Mouse (Mus musculus): Measurements from ENCODE around the gene Vars. TPM values are rescaled to one million over a fixed set of nuclear protein-coding genes. Genes with fewer than 3 reads are reported as not detected.
"Not testable (repeated sequence)": the region's sequence is repeated elsewhere in the genome, so short reads cannot be mapped to it uniquely, and the experiment has no call there.

Vars gene
- polyA plus RNA-seq, 1 experiment from 2014 or later = 138 TPM

- no peak for DNase-seq (ENCODE audit: low spot score)
Measured at GRCm38 (mm10) chr17:35023221-35023620, 22.4 kb downstream of the Vars start.

GRCm38 (mm10) chr17:35023756-35024155 lies 23.0 kb downstream of the Vars start:
- no peak for DNase-seq (ENCODE audit: low spot score)

- no peak for DNase-seq (ENCODE audit: low spot score)
Measured at GRCm38 (mm10) chr17:35024261-35024660, 23.5 kb downstream of the Vars start.

DNA sequence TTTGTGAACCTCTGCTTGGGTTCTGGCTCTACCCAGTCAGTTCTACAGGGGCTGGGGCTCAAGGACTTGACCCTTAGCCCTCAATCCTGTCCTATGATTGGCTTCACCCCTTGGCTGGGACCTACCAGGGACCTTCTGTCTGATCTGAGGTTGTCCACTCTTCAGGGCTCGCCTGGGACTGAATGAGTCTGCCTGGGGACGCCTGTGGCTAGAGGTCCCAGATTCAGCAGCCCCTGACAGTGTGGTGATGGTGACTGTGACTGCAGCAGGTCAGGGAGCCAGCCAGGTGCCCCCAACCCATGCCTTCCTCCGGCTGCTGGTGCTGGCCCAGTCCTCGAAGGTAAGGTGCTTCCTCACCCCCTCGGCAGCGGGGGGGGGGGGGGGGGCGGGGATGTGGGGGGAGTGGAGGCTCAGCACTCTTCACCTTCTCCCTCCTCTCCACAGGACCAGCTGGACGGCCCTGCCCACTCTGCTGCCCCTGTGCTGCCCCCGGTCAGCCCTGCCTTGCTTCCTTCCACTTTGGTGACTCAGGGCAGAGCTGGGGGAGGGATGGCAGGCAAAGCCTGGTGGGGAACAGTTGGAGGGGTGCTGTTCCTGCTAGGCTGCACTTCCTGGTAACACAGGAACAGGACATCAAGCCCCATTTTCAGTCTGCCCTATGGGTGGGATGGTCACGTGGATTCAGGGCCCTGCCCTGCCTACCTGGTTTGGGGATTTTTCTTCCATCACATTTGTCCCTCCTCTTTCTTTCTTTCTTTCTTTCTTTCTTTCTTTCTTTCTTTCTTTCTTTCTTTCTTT lies 24.1 kb downstream of the Vars start:
- no peak for DNase-seq (ENCODE audit: low spot score)

GRCm38 (mm10) chr17:35026206-35026605 lies 25.4 kb downstream of the Vars start:
- no peak for DNase-seq (ENCODE audit: low spot score)

- DNase-seq (ENCODE audit: low spot score) = peak; percentile 36
Measured at GRCm38 (mm10) chr17:35027277-35028068, 26.7 kb downstream of the Vars start, which contains the start of gene Sapcd1. Gene Sapcd1 (minus strand): TSS chr17:35028016.

- DNase-seq (ENCODE audit: low spot score) = no peak
Measured at GRCm38 (mm10) chr17:35028315-35028714, 27.5 kb downstream of the Vars start.

DNA sequence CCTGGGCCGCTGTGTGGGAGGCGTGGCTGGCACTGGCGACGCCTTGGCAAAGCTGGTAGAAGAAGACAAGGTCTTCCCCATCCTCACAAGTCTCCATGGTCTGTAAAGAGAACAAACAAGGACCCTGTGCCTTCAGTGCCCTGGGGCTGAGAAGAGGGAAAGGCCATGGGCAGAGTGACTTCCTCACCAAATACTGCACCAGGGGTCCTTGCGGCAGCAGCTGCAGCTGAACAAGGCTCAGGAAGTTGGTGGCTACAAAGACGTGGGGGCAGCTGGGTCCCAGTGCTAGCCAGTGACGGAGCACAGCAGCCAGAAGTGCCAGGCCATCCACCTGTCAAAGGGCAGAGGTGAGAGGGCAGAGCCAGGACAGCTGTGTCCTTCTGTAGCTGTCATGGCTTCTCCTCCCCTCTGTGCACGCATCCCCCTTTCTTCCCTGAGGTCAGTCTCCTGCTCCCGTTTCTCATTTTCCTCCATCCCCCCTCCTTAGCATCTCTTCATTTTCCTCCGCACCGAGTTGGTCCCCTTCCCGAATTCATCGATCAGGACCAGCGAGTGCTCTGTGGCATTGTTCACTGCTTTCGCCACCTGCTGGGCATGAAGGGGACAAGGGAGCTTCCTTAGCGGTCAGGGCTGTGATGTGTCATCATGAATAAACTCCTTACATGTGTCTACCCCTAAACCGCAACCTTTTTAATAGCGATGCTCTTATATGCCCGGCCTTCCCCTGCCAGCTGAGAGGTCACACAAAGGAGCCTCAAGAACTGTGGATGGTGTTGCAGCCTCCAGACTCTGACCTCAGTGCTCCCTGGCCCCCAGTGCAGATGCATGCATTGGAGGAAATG lies 29.1 kb downstream of the Vars start:
- DNase-seq (ENCODE audit: low spot score) = peak; percentile 67

GRCm38 (mm10) chr17:35031272-35031671 lies 30.5 kb downstream of the Vars start:
- DNase-seq (ENCODE audit: low spot score) = no peak

DNA sequence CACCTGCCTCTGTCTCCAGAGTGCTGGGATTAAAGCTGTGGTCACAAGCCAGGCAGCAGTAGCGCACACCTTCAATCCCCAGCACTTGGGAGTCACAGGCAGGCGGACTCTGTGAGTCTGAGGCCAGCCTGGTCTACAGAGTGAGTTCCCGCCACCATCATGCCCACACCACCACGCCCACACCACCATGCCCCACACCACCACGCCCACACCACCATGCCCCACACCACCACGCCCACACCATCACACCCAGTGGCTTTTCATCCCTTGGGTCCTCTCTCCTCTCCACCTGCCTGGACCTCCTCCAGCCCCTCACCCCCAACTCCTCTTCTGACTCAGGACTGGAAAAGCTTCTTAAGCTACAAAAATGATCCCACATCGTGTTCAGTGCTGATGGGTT lies 31.1 kb downstream of the Vars start:
- no peak for DNase-seq (ENCODE audit: low spot score)

- DNase-seq (ENCODE audit: low spot score) = peak; percentile 20
Measured at GRCm38 (mm10) chr17:35032323-35032870, 31.6 kb downstream of the Vars start.

GRCm38 (mm10) chr17:35033703-35034102 lies 32.9 kb downstream of the Vars start:
- DNase-seq (ENCODE audit: low spot score) = not testable (repeated sequence)

- no peak for DNase-seq (ENCODE audit: low spot score)
Measured at GRCm38 (mm10) chr17:35034896-35035295, 34.1 kb downstream of the Vars start.

GRCm38 (mm10) chr17:35039121-35039873 lies 38.5 kb downstream of the Vars start:
- no peak for DNase-seq (ENCODE audit: low spot score)

GRCm38 (mm10) chr17:35043794-35044193 lies 43.0 kb downstream of the Vars start:
- DNase-seq (ENCODE audit: low spot score) = no peak

DNA sequence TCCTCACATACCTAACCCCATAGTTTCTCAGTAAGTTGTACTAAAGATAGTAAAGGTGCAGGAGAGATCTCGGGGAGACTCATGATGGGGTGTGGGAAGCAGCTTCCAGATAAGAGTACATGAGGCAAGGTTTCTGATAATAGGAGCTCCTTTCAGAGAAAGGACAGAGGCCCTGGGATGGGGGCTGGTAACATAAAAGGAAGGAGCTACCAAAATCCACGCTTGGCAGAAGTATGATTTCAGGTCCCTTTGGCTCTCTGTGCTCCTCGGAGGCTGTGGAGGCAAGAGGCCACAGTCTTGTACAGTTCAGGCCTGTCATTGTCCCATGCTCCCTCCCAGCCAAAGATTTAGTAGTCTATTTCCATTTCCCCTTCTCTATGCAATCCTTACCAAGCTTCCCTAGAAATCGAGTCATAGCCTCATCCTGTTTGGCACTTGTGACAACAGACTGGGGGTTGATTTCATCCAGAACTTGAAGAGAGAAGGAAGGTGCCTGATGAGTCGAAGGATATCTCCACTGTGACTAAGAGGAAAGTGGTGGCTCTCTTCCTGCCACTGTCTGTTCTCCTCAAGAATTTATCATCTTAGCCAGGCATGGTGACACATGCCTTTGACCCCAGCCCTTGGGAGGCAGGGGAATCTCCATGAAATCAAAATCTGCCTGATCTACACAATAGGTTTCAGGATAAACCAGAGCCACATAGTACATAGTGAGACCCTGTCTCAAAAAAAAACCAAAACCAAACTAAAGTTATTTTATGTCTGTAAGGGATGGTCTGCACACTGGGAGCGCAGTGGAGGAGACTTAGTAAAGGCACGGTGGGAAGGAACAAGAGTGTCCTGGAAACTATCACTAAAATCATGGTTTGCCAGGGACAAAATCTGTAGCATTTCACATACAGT lies 44.4 kb downstream of the Vars start:
- no peak for DNase-seq (ENCODE audit: low spot score)

DNA sequence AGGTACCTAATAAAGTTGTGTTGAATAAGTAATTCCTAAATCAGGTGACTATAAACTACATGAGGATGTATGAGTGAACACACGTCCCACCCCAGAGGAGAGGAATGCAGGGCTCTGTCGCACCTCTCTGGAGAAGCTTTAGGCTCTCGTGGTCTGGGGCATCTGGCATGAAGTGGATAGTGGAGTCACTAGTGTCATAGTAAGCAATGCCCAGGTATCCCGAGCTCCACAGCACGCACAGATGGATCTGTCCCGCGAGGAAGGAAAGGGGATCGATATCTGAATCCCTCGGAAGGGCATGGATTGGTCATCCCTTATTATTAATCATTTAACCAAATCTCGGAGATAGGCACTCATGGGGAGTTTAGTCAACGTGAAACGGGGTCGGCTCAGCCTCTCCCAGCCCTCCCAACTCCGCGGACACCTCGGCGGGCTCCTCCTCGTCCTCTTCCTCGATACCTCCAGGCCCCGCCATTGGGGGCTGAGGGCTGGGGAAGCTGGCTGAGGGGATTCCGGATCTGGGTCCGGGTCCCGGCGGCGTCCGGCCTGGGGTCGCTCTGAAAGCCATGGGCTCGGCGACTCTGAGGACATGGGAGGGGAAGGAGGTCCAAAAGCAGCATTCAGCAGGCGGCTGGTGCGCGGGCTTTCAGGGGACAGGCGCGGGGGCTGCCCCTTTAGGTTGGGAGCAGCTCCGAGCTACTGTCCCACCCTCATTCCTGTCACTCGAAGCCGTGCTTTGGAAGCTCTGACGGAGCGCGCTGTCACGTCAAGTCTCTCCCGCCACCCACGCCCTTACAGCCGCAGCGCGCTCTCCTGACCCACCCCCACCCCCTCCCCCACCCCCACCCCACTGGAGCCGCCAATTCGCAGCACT lies 45.3 kb downstream of the Vars start:
- DNase-seq (ENCODE audit: low spot score) = no peak

- DNase-seq (ENCODE audit: low spot score) = peak; percentile 98
Measured at GRCm38 (mm10) chr17:35046681-35047455, 46.1 kb downstream of the Vars start, which contains the start of gene Msh5. Gene Msh5 (minus strand): TSS chr17:35046745.

All from thymus, postnatal 0 days (tissue).